9 mouse cellular contexts compared by ENCODE assay signal in the genomic region with DNA sequence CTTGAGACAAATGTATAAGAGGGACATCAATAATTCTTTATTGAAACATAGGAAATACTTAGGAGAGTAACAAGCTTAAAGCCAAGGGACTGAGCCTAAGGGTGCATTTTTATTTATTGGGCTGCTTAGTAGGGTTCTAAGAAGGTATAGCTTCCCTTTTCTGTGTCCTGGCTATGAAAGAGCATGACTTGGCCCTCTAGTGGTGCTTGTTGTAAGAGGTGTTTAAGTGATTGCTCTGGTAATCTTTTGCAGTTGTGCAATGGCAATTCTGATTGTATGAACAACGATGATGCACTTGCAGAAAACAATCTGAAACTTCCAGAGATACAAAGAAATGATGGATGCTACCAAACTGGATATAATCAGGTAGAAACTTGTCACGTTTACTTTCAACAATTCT. TPM values are rescaled to one million over a fixed set of nuclear protein-coding genes. Genes with fewer than 3 reads are reported as not detected.
DNase-seq lines count a peak whose midpoint lies in the region; ATAC-seq and TF ChIP-seq lines count a peak whose summit lies in the region.
"Had no signal": no experiment of that assay in that cellular context is flagged by ENCODE, and none has a peak within 500 bp of the region (broad histone marks: within the 10 kb centered on the region; RNA-seq: fewer than 3 reads in every experiment).

No protein-coding gene starts in this region.

- no peaks in the 10 kb centered on the region for H3K4me1 ChIP-seq in midbrain, postnatal 0 days (ENCODE audit: insufficient read depth, low read length)
- no peaks in the 10 kb centered on the region for H3K4me1 ChIP-seq in midbrain, embryonic 15.5 days

- H3K9me3 ChIP-seq in midbrain, postnatal 0 days (ENCODE audit: low read length) = no peaks in the 10 kb centered on the region
- no peaks in the 10 kb centered on the region for H3K9me3 ChIP-seq in midbrain, embryonic 15.5 days

- ATAC-seq in midbrain, postnatal 0 days (ENCODE audit: low FRiP score) = no peak
- ATAC-seq in midbrain, embryonic 15.5 days (replicated peaks) = no peak
- peak; percentile 66 for ATAC-seq in megakaryocyte-erythroid progenitor cell, adult 5-6 weeks (replicated peaks; ENCODE audit: low FRiP score, low TSS enrichment, poor library complexity, severe bottlenecking)

- peak; percentile 26 for DNase-seq in heart, adult 8-10 months (ENCODE audit: low spot score)
- DNase-seq in heart, adult 11 months = no peak
- peak; percentile 43 for DNase-seq in midbrain, postnatal 0 days (ENCODE audit: low spot score)
- peak; percentile 51 for DNase-seq in brain, adult 2 months (ENCODE audit: low read depth, low spot score)
- DNase-seq in ovary, postnatal 36 days (ENCODE audit: low spot score) = no peak
- DNase-seq in cerebellum, adult 11-12 months = no peak

- H3K9ac ChIP-seq in midbrain, postnatal 0 days (replicated peaks; ENCODE audit: low read length, poor library complexity, severe bottlenecking) = no peak overlapping the region
- H3K9ac ChIP-seq in midbrain, embryonic 15.5 days = no peak overlapping the region

- no peaks in the 10 kb centered on the region for H3K27me3 ChIP-seq in midbrain, postnatal 0 days (ENCODE audit: insufficient read depth, low read length)
- no peaks in the 10 kb centered on the region for H3K27me3 ChIP-seq in midbrain, embryonic 15.5 days (replicated peaks)

- no peak overlapping the region for H3K27ac ChIP-seq in midbrain, postnatal 0 days (ENCODE audit: low read depth, low read length)
- H3K27ac ChIP-seq in midbrain, embryonic 15.5 days = no peak overlapping the region

- 62% methylated on average over 2 of the region's 2 CpGs for WGBS in midbrain, postnatal 0 days
- 70% methylated on average over 2 of the region's 2 CpGs for WGBS in midbrain, embryonic 15.5 days

- H3K36me3 ChIP-seq in midbrain, postnatal 0 days (ENCODE audit: insufficient read depth, low read length) = no peaks in the 10 kb centered on the region
- H3K36me3 ChIP-seq in midbrain, embryonic 15.5 days (replicated peaks) = no peaks in the 10 kb centered on the region

- no peak overlapping the region for H3K4me3 ChIP-seq in midbrain, postnatal 0 days (ENCODE audit: low read depth, low read length)
- no peak overlapping the region for H3K4me3 ChIP-seq in midbrain, embryonic 15.5 days

- H3K4me2 ChIP-seq in midbrain, postnatal 0 days (ENCODE audit: low read depth, low read length, poor library complexity, severe bottlenecking) = no peak overlapping the region
- H3K4me2 ChIP-seq in midbrain, embryonic 15.5 days = no peak overlapping the region

- TF ChIP-seq CTCF in midbrain, postnatal 0 days (IDR thresholded peaks at IDR 0.05) = peak; percentile 69

RNA-seq across cellular contexts. Expression of gene Il6, which starts 1.7 kb away (rescaled TPM):
- 1 to 10 TPM in 1 of 4 experiments, not detected in 3; 1.5 TPM for total RNA-seq in heart, adult 8-10 months (2022)
- 0.38 TPM in 1 of 2 replicates, not detected in the other for total RNA-seq in midbrain, postnatal 0 days (2014; rRNA removed)
- polyA plus RNA-seq in midbrain, postnatal 0 days (2015; fragmentation: Nextera tagmentation; extraction: Ambion mirVana) = not detected in 2 replicates
- not detected in 2 replicates for polyA plus RNA-seq in midbrain, embryonic 15.5 days (2015; fragmentation: Nextera tagmentation; extraction: Ambion mirVana)
- not detected in 2 replicates for total RNA-seq in megakaryocyte-erythroid progenitor cell, adult 5-6 weeks (2014; fragmentation: Nextera tagmentation)
- 1.2 and 2.0 TPM in 2 replicates for total RNA-seq in megakaryocyte-erythroid progenitor cell, adult 5-6 weeks (2017)
- total RNA-seq: layer of hippocampus, adult 18-20 months had no signal

RNA-seq across cellular contexts. Expression of gene Tyms, which starts 58.8 kb away (rescaled TPM):
- total RNA-seq in heart, adult 8-10 months (2022) = 1 to 10 TPM; 2.8 to 3.8 (median 3.3) TPM
- total RNA-seq in midbrain, postnatal 0 days (2014; rRNA removed) = 9.1 and 11.3 TPM in 2 replicates
- polyA plus RNA-seq in midbrain, postnatal 0 days (2015; fragmentation: Nextera tagmentation; extraction: Ambion mirVana) = 17.8 and 21.2 TPM in 2 replicates
- polyA plus RNA-seq in midbrain, embryonic 15.5 days (2015; fragmentation: Nextera tagmentation; extraction: Ambion mirVana) = 37.8 and 45.6 TPM in 2 replicates
- total RNA-seq in megakaryocyte-erythroid progenitor cell, adult 5-6 weeks (2014; fragmentation: Nextera tagmentation) = 86.1 and 88.4 TPM in 2 replicates
- total RNA-seq in megakaryocyte-erythroid progenitor cell, adult 5-6 weeks (2017) = 124 and 172 TPM in 2 replicates

Comparison
In these comparisons a context has a peak if more than half of its experiments do, and no peak if none do; other contexts are left out.
1. DNase-seq: peak in heart, adult 8-10 months (single experiment), midbrain, postnatal 0 days (single experiment) and brain, adult 2 months (single experiment); none in heart, adult 11 months (single experiment), ovary, postnatal 36 days (single experiment) and cerebellum, adult 11-12 months (single experiment).